Mouse (Mus musculus) CH12.LX (cell line): ENCODE results near the gene Borcs6.

Experiments used
- CTCF ChIP-seq, 2 experiments: IDR thresholded peaks in 1 of 2; conservative IDR thresholded peaks in 1 of 2; 2 replicates each; pipeline ENCODE4 v1.5.1; 2011 to 2012; ENCODE audit warnings: low read depth in 2 of 2, low read length in 2 of 2, improper control_type of control experiment in 1 of 2, inconsistent platforms in 1 of 2, mild to moderate bottlenecking in 1 of 2, moderate library complexity in 1 of 2
- GABPA ChIP-seq: IDR thresholded peaks from 2 replicates; pipeline ENCODE4 v1.6.1; 2012; ENCODE audit warnings: low read depth, low read length, improper control_type of control experiment, inconsistent platforms; ENCODE audit not compliant: insufficient replicate concordance
- IRF4 ChIP-seq: IDR thresholded peaks from 2 replicates; pipeline ENCODE4 v1.6.1; 2014; ENCODE audit warnings: low read depth, mild to moderate bottlenecking, inconsistent platforms, low read length, improper control_type of control experiment
- KAT2A ChIP-seq: IDR thresholded peaks from 2 replicates; pipeline ENCODE4 v1.6.1; 2012; ENCODE audit warnings: low read length, improper control_type of control experiment, inconsistent platforms; ENCODE audit not compliant: insufficient replicate concordance
- MXI1 ChIP-seq: IDR thresholded peaks from 2 replicates; pipeline ENCODE4 v1.6.1; 2011; ENCODE audit warnings: mild to moderate bottlenecking, low read depth, low read length, improper control_type of control experiment
- NELFE ChIP-seq: IDR thresholded peaks from 2 replicates; pipeline ENCODE4 v1.6.1; 2011; ENCODE audit warnings: low read depth, low read length, improper control_type of control experiment
- PAX5 ChIP-seq: IDR thresholded peaks from 2 replicates; pipeline ENCODE4 v1.6.1; 2012; ENCODE audit warnings: low read length, inconsistent platforms, mixed read lengths
- POLR2A ChIP-seq: IDR thresholded peaks from 2 replicates; pipeline ENCODE4 v1.6.1; 2011; ENCODE audit warnings: low read depth, mild to moderate bottlenecking, improper control_type of control experiment, low read length
- POLR2AphosphoS2 ChIP-seq: IDR thresholded peaks from 2 replicates; pipeline ENCODE4 v1.6.1; 2011; ENCODE audit warnings: low read depth, low read length, improper control_type of control experiment
- RAD21 ChIP-seq: IDR thresholded peaks from 2 replicates; pipeline ENCODE4 v1.6.1; 2011; ENCODE audit warnings: low read depth, mild to moderate bottlenecking, low read length, improper control_type of control experiment, moderate library complexity
- TBP ChIP-seq: conservative IDR thresholded peaks from 2 replicates; pipeline ENCODE4 v1.6.1; 2011; ENCODE audit warnings: low read depth, low read length, improper control_type of control experiment
- USF1 ChIP-seq: IDR thresholded peaks from 2 replicates; pipeline ENCODE4 v1.6.1; 2014; ENCODE audit warnings: low read depth, mild to moderate bottlenecking, inconsistent platforms, low read length, improper control_type of control experiment
- ZC3H11A ChIP-seq: IDR thresholded peaks from 2 replicates; pipeline ENCODE4 v1.6.1; 2012; ENCODE audit warnings: low read depth, mild to moderate bottlenecking, inconsistent platforms, low read length, improper control_type of control experiment

- TF ChIP-seq POLR2A (no peak), NELFE (no peak), RAD21 (no peak), CTCF (conservative IDR thresholded peaks at IDR 0.05 in 1 of 2, IDR thresholded peaks at IDR 0.05 in 1 of 2; ENCODE audit: low read depth in 2 of 2, low read length in 2 of 2) (no peak), MXI1 (no peak), IRF4 (no peak), PAX5 (no peak), KAT2A (no peak), POLR2AphosphoS2 (no peak), GABPA (no peak), ZC3H11A (no peak), USF1 (no peak), TBP (no peak)
Measured at GRCm38 (mm10) chr11:69034585-69034984, 24.9 kb upstream of the Borcs6 start.
